Mouse (Mus musculus): Measurements from ENCODE around the gene Lgals4. TPM values are rescaled to one million over a fixed set of nuclear protein-coding genes. Genes with fewer than 3 reads are reported as not detected.
"Not testable (repeated sequence)": the region's sequence is repeated elsewhere in the genome, so short reads cannot be mapped to it uniquely, and the experiment has no call there.

Gene Lgals4
- total RNA-seq, 1 experiment from 2014 or later = 25.1 TPM

GRCm38 (mm10) chr7:28883039-28883438, 49.4 kb downstream of the Lgals4 start:
- ATAC-seq (ENCODE audit: extremely low read depth, insufficient number of reproducible peaks, low FRiP score, poor library complexity, severe bottlenecking) = no peak

DNA sequence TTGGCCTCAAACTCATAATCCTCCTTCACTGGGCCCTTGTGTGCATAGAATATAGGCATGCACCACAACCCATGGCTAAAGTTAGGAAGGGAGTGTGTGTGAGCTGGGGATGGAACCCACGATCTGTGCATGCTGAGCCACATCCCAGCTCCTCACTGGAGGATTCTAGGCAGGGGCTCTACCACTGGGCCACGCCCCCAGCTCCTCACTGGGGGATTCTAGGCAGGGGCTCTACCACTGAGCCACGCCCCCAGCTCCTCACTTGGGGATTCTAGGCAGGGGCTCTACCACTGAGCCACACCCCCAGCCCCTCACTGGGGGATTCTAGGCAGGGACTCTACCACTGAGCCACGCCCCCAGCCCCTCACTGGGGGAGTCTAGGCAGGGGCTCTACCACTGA, 50.0 kb downstream of the Lgals4 start:
- not testable (repeated sequence) for ATAC-seq (ENCODE audit: extremely low read depth, insufficient number of reproducible peaks, low FRiP score, poor library complexity, severe bottlenecking)

- ATAC-seq (ENCODE audit: extremely low read depth, insufficient number of reproducible peaks, low FRiP score, poor library complexity, severe bottlenecking) = no peak
These were observed 52.8 kb downstream of the Lgals4 start for GRCm38 (mm10) chr7:28886486-28886885.

DNA sequence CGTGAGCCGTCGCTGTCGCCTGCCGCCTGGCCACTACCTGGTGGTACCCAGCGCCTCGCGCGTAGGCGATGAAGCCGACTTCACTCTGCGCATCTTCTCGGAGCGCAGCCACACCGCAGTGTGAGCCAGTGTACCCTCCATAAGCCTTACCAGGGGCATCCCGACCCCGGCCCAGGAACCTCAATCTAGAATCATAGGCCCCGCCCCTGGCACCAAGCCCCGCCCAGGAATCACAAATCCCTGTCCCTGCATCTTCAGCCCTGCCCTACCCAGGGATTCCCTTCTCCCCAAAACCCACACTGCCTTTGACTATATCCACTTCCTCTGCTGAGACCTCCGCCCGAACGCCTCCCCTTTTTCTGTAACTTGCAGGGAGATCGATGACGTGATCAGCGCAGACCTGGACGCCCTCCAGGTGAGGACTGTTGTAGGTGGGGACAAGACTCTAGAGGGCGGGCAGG, 55.1 kb downstream of the Lgals4 start:
- no peak for ATAC-seq (ENCODE audit: extremely low read depth, insufficient number of reproducible peaks, low FRiP score, poor library complexity, severe bottlenecking)

Other genes with a start within 250 kb of the Lgals4 start
- 15.2 and 16.8 TPM in 2 replicates for gene Samd4b, start 235.7 kb upstream of the Lgals4 start, total RNA-seq (2017)
- gene Pak4, start 235.7 kb upstream of the Lgals4 start, total RNA-seq (2017) = 6.6 and 8.8 TPM in 2 replicates
- not detected in 2 replicates for gene Acp7, start 202.5 kb upstream of the Lgals4 start, total RNA-seq (2017)
- not detected in 2 replicates for gene Fbxo27, start 141.0 kb upstream of the Lgals4 start, total RNA-seq (2017)
- gene Fbxo17, start 117.0 kb upstream of the Lgals4 start, total RNA-seq (2017) = 0.61 and 0.81 TPM in 2 replicates
- 18.0 and 19.4 TPM in 2 replicates for gene Mrps12, start 92.0 kb upstream of the Lgals4 start, total RNA-seq (2017)
- 5.9 and 6.1 TPM in 2 replicates for gene Sars2, start 91.9 kb upstream of the Lgals4 start, total RNA-seq (2017)
- gene Ccer2, start 77.7 kb upstream of the Lgals4 start, total RNA-seq (2017) = not detected in 2 replicates
- gene Sirt2, start 67.1 kb upstream of the Lgals4 start, total RNA-seq (2017) = 39.3 and 45.8 TPM in 2 replicates
- gene Nfkbib, start 66.3 kb upstream of the Lgals4 start, total RNA-seq (2017) = 23.5 and 24.3 TPM in 2 replicates
- gene Rinl, start 44.9 kb upstream of the Lgals4 start, total RNA-seq (2017) = 95.7 and 108 TPM in 2 replicates
- 300 and 326 TPM in 2 replicates for gene Hnrnpl, start 25.3 kb upstream of the Lgals4 start, total RNA-seq (2017)
- 43.8 and 45.0 TPM in 2 replicates for gene Ech1, start 8.6 kb upstream of the Lgals4 start, total RNA-seq (2017)
- gene Lgals7, start 30.0 kb downstream of the Lgals4 start, total RNA-seq (2017) = not detected in 2 replicates
- gene Capn12, start 47.6 kb downstream of the Lgals4 start, total RNA-seq (2017) = 0.25 TPM in 1 of 2 replicates, not detected in the other
- 29.7 and 36.4 TPM in 2 replicates for gene Actn4, start 128.5 kb downstream of the Lgals4 start, total RNA-seq (2017)
- gene Eif3k, start 148.0 kb downstream of the Lgals4 start, total RNA-seq (2017) = 191 and 195 TPM in 2 replicates
- 132 and 154 TPM in 2 replicates for gene Map4k1, start 148.2 kb downstream of the Lgals4 start, total RNA-seq (2017)

Data from neutrophil, adult 5-6 weeks (primary cell).